Mouse (Mus musculus): Measurements from ENCODE around the gene Fbxl17. TPM values are rescaled to one million over a fixed set of nuclear protein-coding genes. Genes with fewer than 3 reads are reported as not detected.

The Fbxl17 gene
- polyA plus RNA-seq, 1 experiment, result 7.3 TPM

DNA sequence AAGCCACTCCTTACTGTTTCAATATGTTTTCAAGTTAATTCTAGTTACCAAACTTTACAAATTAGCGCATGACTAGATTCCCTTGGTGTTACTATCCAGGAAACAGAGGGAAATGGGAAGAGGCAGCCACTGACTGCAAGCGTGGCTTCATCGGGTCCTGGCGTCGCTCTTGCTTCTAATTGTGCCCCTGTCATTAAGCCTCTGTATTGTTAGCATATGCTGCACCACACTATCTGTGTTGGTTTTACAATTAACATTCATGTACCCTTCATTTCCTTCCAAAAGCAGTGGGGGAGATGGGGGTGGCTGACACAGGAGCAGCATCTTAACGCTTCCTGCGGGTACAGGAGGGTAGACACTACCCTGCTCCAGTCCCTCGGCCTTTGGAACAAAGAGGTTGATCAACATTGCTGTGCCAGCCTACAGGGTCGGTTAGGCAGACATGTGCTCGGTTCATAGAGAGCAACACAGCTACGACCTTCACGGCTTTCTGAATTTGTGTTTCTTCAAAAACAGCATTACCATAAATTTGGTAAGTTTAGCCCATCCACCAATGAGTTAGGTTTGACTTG, 197.9 kb downstream of the Fbxl17 start:
- no peaks in the 10 kb centered on the region for H3K4me1 ChIP-seq (replicated peaks; ENCODE audit: control insufficient read depth, insufficient read depth, low read length)
- TF ChIP-seq POLR2A (IDR thresholded peaks at IDR 0.05; ENCODE audit: control insufficient read depth, extremely low read depth, insufficient read depth, low read length, poor library complexity), result no peak
- no peak for TF ChIP-seq CTCF (IDR thresholded peaks at IDR 0.05; ENCODE audit: borderline replicate concordance, control insufficient read depth, extremely low read depth, insufficient read depth, low read length, poor library complexity)
- no peak for DNase-seq
- no peaks in the 10 kb centered on the region for H3K27me3 ChIP-seq (ENCODE audit: control insufficient read depth, insufficient read depth, low read length)
- 96% methylated on average over 12 of the region's 12 CpGs for WGBS
- H3K4me3 ChIP-seq (ENCODE audit: control insufficient read depth, insufficient read depth, low read length), result no peak overlapping the region
- H3K27ac ChIP-seq (ENCODE audit: control insufficient read depth, insufficient read depth, low read length), result no peak overlapping the region
- no peaks in the 10 kb centered on the region for H3K36me3 ChIP-seq (ENCODE audit: control insufficient read depth, insufficient read depth, low read length)

DNA sequence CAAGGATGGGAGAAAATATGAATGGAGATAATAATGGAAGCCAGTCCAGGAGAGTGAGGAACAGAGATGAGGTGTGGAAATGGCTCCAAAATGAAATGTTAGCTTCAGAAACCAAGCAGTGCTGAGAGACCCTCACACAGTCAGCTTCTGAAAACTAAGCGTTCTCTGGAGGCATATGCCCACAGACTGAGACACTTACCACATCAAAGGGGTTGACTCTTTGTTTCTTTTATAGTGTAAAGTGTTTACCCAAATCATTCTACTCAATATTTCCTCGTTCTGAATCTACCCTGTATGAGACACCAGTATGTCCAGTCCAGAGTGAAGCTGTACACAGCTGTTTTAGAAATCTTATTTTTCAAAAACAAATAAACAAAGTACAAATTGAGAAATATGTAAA, 204.3 kb downstream of the Fbxl17 start:
- Histone ChIP-seq H3K4me1 (replicated peaks; ENCODE audit: control insufficient read depth, insufficient read depth, low read length) (peaks cover 3% of the 10 kb centered on the region), H3K27me3 (ENCODE audit: control insufficient read depth, insufficient read depth, low read length) (no peaks in the 10 kb centered on the region), H3K27ac (ENCODE audit: control insufficient read depth, insufficient read depth, low read length) (no peak overlapping the region), H3K4me3 (ENCODE audit: control insufficient read depth, insufficient read depth, low read length) (no peak overlapping the region), H3K36me3 (ENCODE audit: control insufficient read depth, insufficient read depth, low read length) (no peaks in the 10 kb centered on the region)
- TF ChIP-seq POLR2A (IDR thresholded peaks at IDR 0.05; ENCODE audit: control insufficient read depth, extremely low read depth, insufficient read depth, low read length, poor library complexity) (no peak), CTCF (IDR thresholded peaks at IDR 0.05; ENCODE audit: borderline replicate concordance, control insufficient read depth, extremely low read depth, insufficient read depth, low read length, poor library complexity) (no peak)
- WGBS, result 5% methylated on average over 2 of the region's 2 CpGs
- DNase-seq, result no peak

DNA sequence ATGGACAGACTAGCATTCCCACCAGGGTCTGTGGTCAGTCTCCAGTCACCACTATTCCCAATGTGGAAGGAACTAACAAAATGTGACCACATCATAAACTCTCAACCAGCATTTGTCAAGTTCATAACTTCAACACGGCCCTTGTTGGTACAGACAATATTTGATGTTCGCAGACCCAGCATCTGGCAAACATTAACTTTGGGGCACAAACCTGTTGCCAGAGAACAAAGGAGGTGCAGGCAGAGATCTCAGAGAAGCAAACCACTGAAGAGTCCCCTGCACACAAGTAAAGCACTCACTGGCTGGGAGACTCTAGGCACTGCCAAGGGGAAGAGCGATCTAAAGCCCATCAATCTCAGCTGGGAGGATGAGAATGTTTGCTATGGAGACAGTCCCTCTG, 204.9 kb downstream of the Fbxl17 start:
- H3K4me1 ChIP-seq (replicated peaks; ENCODE audit: control insufficient read depth, insufficient read depth, low read length), result peaks cover 3% of the 10 kb centered on the region
- TF ChIP-seq POLR2A (IDR thresholded peaks at IDR 0.05; ENCODE audit: control insufficient read depth, extremely low read depth, insufficient read depth, low read length, poor library complexity), result no peak
- TF ChIP-seq CTCF (IDR thresholded peaks at IDR 0.05; ENCODE audit: borderline replicate concordance, control insufficient read depth, extremely low read depth, insufficient read depth, low read length, poor library complexity), result no peak
- no peaks in the 10 kb centered on the region for H3K36me3 ChIP-seq (ENCODE audit: control insufficient read depth, insufficient read depth, low read length)
- WGBS, result 40% methylated on average over 3 of the region's 3 CpGs
- H3K27me3 ChIP-seq (ENCODE audit: control insufficient read depth, insufficient read depth, low read length), result no peaks in the 10 kb centered on the region
- no peak overlapping the region for H3K4me3 ChIP-seq (ENCODE audit: control insufficient read depth, insufficient read depth, low read length)
- DNase-seq, result no peak
- H3K27ac ChIP-seq (ENCODE audit: control insufficient read depth, insufficient read depth, low read length), result no peak overlapping the region

DNA sequence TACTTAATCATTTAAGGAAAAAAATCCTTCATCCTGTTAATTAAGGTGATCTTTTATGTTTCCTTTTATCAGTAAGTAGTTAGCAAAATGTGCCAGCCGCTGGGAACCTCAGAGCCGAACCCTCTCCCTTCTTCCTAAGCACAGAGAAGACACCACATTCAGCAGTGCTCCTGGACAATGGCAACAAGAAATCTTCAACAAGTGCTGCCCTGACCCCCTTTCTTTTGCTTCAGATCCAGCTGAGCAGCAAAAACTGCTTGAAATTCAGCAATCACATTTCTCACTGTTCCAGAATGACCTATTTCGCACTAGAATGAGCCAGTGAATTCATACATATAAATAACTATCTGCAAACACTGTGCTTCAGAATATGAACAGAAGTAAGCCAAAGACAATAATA, 205.8 kb downstream of the Fbxl17 start:
- H3K36me3 ChIP-seq (ENCODE audit: control insufficient read depth, insufficient read depth, low read length), result no peaks in the 10 kb centered on the region
- DNase-seq, result no peak
- no peak overlapping the region for H3K4me3 ChIP-seq (ENCODE audit: control insufficient read depth, insufficient read depth, low read length)
- WGBS, result 97% methylated on average over 3 of the region's 3 CpGs
- no peak overlapping the region for H3K27ac ChIP-seq (ENCODE audit: control insufficient read depth, insufficient read depth, low read length)
- H3K27me3 ChIP-seq (ENCODE audit: control insufficient read depth, insufficient read depth, low read length), result no peaks in the 10 kb centered on the region
- no peak for TF ChIP-seq POLR2A (IDR thresholded peaks at IDR 0.05; ENCODE audit: control insufficient read depth, extremely low read depth, insufficient read depth, low read length, poor library complexity)
- peaks cover 3% of the 10 kb centered on the region for H3K4me1 ChIP-seq (replicated peaks; ENCODE audit: control insufficient read depth, insufficient read depth, low read length)

DNA sequence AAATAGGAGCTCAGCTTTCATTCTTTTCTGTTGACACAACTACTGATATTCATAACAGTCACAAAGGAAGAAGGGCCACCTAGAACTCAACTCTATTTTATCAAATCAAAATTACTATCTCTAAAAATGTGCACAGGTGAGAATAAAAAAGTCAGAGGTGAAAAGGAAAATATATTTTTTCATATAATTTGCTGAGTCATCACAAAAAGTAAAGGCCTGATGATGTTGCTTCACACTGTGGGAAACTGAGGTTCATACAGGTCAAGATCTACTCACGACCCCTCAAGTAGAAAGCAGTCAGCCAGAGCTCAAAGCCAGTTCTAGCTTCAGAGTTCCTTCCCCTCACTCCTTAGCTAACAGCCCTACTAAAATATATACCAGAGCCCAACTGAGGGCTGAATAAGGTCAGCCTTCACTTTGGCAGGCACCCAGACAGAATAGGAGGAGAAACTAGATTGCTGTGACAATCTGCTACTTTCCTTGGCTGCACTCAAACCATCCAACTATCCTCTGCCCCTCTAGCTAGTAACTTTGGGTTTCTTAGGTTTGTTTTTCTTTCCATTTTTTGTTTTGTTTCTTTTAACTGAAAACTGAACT, 210.4 kb downstream of the Fbxl17 start:
- no peak for DNase-seq

DNA sequence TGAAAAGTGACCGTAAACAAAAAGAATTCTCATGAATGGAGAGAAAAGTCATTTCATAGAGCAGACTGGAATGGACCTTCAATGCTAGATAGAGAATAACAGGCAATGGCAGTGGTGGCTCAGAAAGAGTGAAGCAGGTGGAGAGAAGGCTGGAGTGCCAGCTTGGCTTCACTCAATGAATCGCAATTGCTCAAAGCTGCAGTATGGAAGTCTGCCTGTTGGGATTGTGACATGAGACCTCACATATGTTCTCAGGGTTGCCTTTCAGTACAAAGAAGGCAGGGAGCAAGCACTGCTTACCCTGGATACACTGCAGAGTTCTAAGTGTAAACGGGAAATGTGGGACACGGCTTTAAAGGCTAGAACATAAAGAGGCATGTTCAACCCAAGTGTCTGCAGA, 211.0 kb downstream of the Fbxl17 start:
- Histone ChIP-seq H3K27me3 (ENCODE audit: control insufficient read depth, insufficient read depth, low read length) (no peaks in the 10 kb centered on the region), H3K36me3 (ENCODE audit: control insufficient read depth, insufficient read depth, low read length) (no peaks in the 10 kb centered on the region), H3K4me1 (replicated peaks; ENCODE audit: control insufficient read depth, insufficient read depth, low read length) (no peaks in the 10 kb centered on the region), H3K27ac (ENCODE audit: control insufficient read depth, insufficient read depth, low read length) (no peak overlapping the region), H3K4me3 (ENCODE audit: control insufficient read depth, insufficient read depth, low read length) (no peak overlapping the region)
- no peak for DNase-seq
- TF ChIP-seq CTCF (IDR thresholded peaks at IDR 0.05; ENCODE audit: borderline replicate concordance, control insufficient read depth, extremely low read depth, insufficient read depth, low read length, poor library complexity) (no peak), POLR2A (IDR thresholded peaks at IDR 0.05; ENCODE audit: control insufficient read depth, extremely low read depth, insufficient read depth, low read length, poor library complexity) (no peak)
- WGBS, result 95% methylated on average over 4 of the region's 4 CpGs

More for the DNA sequence above, 210.4 kb downstream of the Fbxl17 start:
- H3K4me1 ChIP-seq (replicated peaks; ENCODE audit: control insufficient read depth, insufficient read depth, low read length), result no peaks in the 10 kb centered on the region
- H3K27ac ChIP-seq (ENCODE audit: control insufficient read depth, insufficient read depth, low read length), result no peak overlapping the region
- no peaks in the 10 kb centered on the region for H3K36me3 ChIP-seq (ENCODE audit: control insufficient read depth, insufficient read depth, low read length)
- H3K4me3 ChIP-seq (ENCODE audit: control insufficient read depth, insufficient read depth, low read length), result no peak overlapping the region
- 97% methylated on average over 1 of the region's 1 CpGs for WGBS
- no peaks in the 10 kb centered on the region for H3K27me3 ChIP-seq (ENCODE audit: control insufficient read depth, insufficient read depth, low read length)
- TF ChIP-seq POLR2A (IDR thresholded peaks at IDR 0.05; ENCODE audit: control insufficient read depth, extremely low read depth, insufficient read depth, low read length, poor library complexity) (no peak), CTCF (IDR thresholded peaks at IDR 0.05; ENCODE audit: borderline replicate concordance, control insufficient read depth, extremely low read depth, insufficient read depth, low read length, poor library complexity) (no peak)

DNA sequence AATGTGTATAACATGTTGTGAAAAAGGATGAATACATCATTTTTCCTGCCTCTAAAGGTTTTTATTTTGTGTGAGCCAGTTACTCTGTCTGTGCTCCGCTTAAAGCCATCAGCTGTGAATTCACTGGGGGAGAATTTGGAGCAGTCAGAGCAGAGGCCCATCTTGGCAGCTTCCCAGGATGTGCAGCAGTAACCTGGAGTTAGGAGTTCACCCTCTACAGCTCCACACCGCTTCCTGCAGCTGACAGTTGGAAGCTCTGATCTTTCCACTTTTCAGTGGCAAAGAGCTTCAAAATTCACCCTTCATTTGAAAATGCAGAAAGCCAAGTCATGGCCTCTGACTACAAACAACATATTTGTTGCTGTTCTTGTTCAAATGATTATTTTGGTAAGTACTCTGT, 212.4 kb downstream of the Fbxl17 start:
- 95% methylated on average over 2 of the region's 2 CpGs for WGBS
- no peak overlapping the region for H3K27ac ChIP-seq (ENCODE audit: control insufficient read depth, insufficient read depth, low read length)
- H3K27me3 ChIP-seq (ENCODE audit: control insufficient read depth, insufficient read depth, low read length), result no peaks in the 10 kb centered on the region
- no peak overlapping the region for H3K4me3 ChIP-seq (ENCODE audit: control insufficient read depth, insufficient read depth, low read length)
- DNase-seq, result no peak
- TF ChIP-seq CTCF (IDR thresholded peaks at IDR 0.05; ENCODE audit: borderline replicate concordance, control insufficient read depth, extremely low read depth, insufficient read depth, low read length, poor library complexity) (no peak), POLR2A (IDR thresholded peaks at IDR 0.05; ENCODE audit: control insufficient read depth, extremely low read depth, insufficient read depth, low read length, poor library complexity) (no peak)
- H3K36me3 ChIP-seq (ENCODE audit: control insufficient read depth, insufficient read depth, low read length), result no peaks in the 10 kb centered on the region
- no peaks in the 10 kb centered on the region for H3K4me1 ChIP-seq (replicated peaks; ENCODE audit: control insufficient read depth, insufficient read depth, low read length)
